Mouse (Mus musculus) liver, adult 2 months (tissue): ENCODE results near the gene Sh3bp2.

ENCODE experiments used
- CTCF ChIP-seq: fragments of 200-500 bp; IDR thresholded peaks from 2 replicates; pipeline ENCODE4 v1.5.1; 2011; ENCODE audit warnings: low read depth, low read length, control low read depth
- POLR2A ChIP-seq: fragments of 200-500 bp; IDR thresholded peaks from 2 replicates; pipeline ENCODE4 v1.6.1; 2011; ENCODE audit warnings: low read length, control low read depth; ENCODE audit not compliant: insufficient read depth; ENCODE audit errors: extremely low read depth

DNA sequence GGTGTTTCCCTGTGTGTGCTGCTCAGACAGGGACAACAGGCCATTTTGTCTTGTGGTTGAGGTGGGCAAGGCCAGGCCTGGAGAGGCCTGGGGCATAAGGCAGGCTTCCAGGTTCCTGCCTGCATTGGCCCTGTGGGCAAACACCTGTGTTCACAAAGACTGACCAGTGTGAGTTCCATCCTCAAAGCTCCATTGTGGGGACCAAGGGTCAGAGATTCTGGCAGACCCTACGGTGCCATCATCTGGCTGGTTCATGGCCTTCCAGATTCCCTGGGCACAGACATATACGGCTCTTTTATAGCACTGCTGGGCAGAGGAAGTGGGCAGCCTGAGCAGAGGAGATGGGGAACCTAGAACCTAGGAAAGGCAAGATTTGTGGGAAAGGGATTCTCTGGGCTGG is 1.7 kb downstream of the Sh3bp2 start:
- TF ChIP-seq CTCF (no peak), POLR2A (no peak)
